Mouse (Mus musculus): ENCODE data around the gene Gtdc1.

DNA sequence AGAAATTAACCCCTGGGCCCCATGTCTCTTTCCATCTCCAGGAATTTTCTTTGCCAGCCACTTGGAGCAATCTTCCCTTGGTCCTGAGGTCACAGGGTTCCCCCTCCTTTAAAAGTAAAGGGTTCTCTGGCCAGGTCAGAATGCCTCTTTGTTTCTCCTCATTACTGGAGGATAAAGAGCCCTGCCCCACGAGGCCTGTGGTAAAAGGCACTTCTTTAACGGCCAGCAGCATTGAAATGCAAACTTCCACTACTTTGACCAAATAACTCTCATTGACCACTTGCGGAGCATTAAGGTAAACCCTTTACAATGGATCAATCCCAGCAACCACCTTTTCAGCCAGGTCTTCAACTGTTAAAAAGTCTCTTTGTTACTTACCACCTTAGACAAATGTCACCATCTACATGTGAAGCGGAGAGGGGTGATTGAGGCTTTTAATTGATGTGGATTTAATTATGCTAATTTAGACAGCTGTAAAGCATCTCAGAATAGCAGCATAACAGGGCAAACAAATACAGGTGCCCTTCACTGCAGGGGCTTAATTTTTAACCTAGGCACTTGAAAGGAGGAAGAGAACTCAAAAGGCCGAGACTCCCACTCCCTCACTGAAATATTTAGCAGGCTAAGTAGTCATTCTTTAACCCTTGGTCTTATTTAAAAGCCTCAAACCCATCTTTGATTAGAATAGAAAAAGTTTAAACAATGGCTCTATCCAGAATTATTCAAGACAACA, 402.1 kb downstream of the Gtdc1 start:
- TF ChIP-seq CTCF (IDR thresholded peaks at IDR 0.05; ENCODE audit: insufficient read depth, low read depth, low read length) (no peak), POLR2A (IDR thresholded peaks at IDR 0.05; ENCODE audit: insufficient read depth, low read depth, low read length) (no peak)
